Mouse (Mus musculus) hindbrain, embryonic 14.5 days (tissue): Measurements from ENCODE around the gene Olfr354. TPM values are rescaled to one million over a fixed set of nuclear protein-coding genes. Genes with fewer than 3 reads are reported as not detected.

Experiments used
- ATAC-seq: fragments of 200-750 bp; cut with Nextera tagmentation; 2 replicates; pipeline ENCODE4 v1.8.0; 2017; ENCODE audit warnings: moderate number of reproducible peaks, mild to moderate bottlenecking, moderate TSS enrichment, moderate library complexity; ENCODE audit not compliant: low FRiP score
- DNase-seq: peaks from one replicate; pipeline ENCODE4 v3.0.0-alpha.2; 2015; ENCODE audit warnings: low spot score
- H3K27ac ChIP-seq: fragments of 300-500 bp; sonication (generic); 2 replicates; pipeline ENCODE4 v1.5.1; 2014; ENCODE audit warnings: mild to moderate bottlenecking, moderate library complexity
- H3K27me3 ChIP-seq: fragments of 300-500 bp; sonication (generic); 2 replicates; pipeline ENCODE4 v1.6.1; 2014; ENCODE audit warnings: mild to moderate bottlenecking, low read length, mixed read lengths; ENCODE audit not compliant: control insufficient read depth, insufficient read depth
- H3K36me3 ChIP-seq: fragments of 300-500 bp; sonication (generic); replicated peaks from 2 replicates; pipeline ENCODE4 v1.6.1; 2014; ENCODE audit not compliant: control insufficient read depth, insufficient read depth
- H3K4me1 ChIP-seq: fragments of 300-500 bp; sonication (generic); replicated peaks from 2 replicates; pipeline ENCODE4 v1.6.1; 2014; ENCODE audit warnings: antibody characterized with exemption, low read length, mixed read lengths; ENCODE audit not compliant: control insufficient read depth, insufficient read depth
- H3K4me2 ChIP-seq: fragments of 300-500 bp; sonication (generic); replicated peaks from 2 replicates; pipeline ENCODE4 v1.6.1; 2014; ENCODE audit warnings: mild to moderate bottlenecking, moderate library complexity
- H3K4me3 ChIP-seq: fragments of 300-500 bp; sonication (generic); replicated peaks from 2 replicates; pipeline ENCODE4 v1.5.1; 2014; ENCODE audit warnings: mild to moderate bottlenecking, low read length
- H3K9ac ChIP-seq: fragments of 300-500 bp; sonication (generic); 2 replicates; pipeline ENCODE4 v1.6.1; 2014
- H3K9me3 ChIP-seq: fragments of 300-500 bp; sonication (generic); 2 replicates; pipeline ENCODE4 v1.6.1; 2016; ENCODE audit warnings: low read length; ENCODE audit not compliant: control insufficient read depth
- WGBS: fragments of 180-500 bp; shearing (Covaris S2); extraction: QIAGEN DNeasy Blood & Tissue Kit; methylation state at CpG from one replicate; pipeline ENCODE4 v1.1.7; 2014; 5-methylcytosine and 5-hydroxymethylcytosine counted together
- polyA plus RNA-seq: library from polyadenylated mRNA; unstranded; fragments of >200 nt; fragmentation: Nextera tagmentation; extraction: Ambion mirVana; gene quantifications from 2 replicates; pipeline ENCODE4 v1.2.1, GENCODE M21; 2014

The Olfr354 gene
- not detected in 2 replicates for polyA plus RNA-seq

DNA sequence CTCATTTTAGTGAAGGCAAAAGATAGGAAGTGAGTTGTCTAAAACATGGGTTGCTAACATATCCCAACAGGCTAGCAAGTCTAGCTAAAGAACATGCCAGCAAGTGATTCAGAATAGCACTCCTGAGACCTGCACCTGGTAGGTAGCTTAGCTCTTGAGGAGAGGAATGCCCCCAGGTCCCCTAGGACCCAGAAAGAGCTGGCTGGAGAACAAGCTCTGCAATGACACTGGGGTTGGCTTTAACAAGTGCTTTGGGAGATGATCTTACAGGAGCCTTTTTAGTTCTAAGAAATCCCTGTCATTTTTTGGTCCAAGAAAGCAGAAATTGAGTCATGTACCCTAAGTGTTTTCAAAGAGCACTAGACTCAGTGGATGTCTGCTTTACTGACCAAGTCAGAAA lies at the start of gene Olfr354:
TSS of gene Olfr354 (plus strand) at position 301 of the 400 bp plus-strand sequence.
- Histone ChIP-seq H3K27ac (no peak within 1 kb of the TSS), H3K9me3 (peaks cover 17% of the 10 kb centered on the region; the same call in 1 of the 2 replicates)
- ATAC-seq = no peak

GRCm38 (mm10) chr2:36862560-36862959 lies 42.9 kb upstream of the Olfr354 start, which contains the start of gene Olfr351:
TSS of gene Olfr351 (minus strand) at chr2:36862660.
- H3K27me3 ChIP-seq = no peaks in the 10 kb centered on the region
- no peak within 1 kb of the TSS for H3K27ac ChIP-seq
- 90% methylated on average over 1 of the region's 1 CpGs for WGBS
- H3K4me1 ChIP-seq = no peaks in the 10 kb centered on the region
- H3K9me3 ChIP-seq = 0 out of 2 replicates have a peak, but pooled peaks cover 16% of the 10 kb centered on the region
- no peak within 1 kb of the TSS for H3K4me2 ChIP-seq
- no peak within 1 kb of the TSS for H3K9ac ChIP-seq
- no peak within 1 kb of the TSS for H3K4me3 ChIP-seq
- no peaks in the 10 kb centered on the region for H3K36me3 ChIP-seq
- ATAC-seq = no peak
- no peak for DNase-seq

More for the DNA sequence above, at the start of gene Olfr354:
- no peak for DNase-seq
- H3K9ac ChIP-seq = no peak within 1 kb of the TSS
- H3K36me3 ChIP-seq = no peaks in the 10 kb centered on the region
- H3K27me3 ChIP-seq = no peaks in the 10 kb centered on the region
- H3K4me2 ChIP-seq = no peak within 1 kb of the TSS
- no peak within 1 kb of the TSS for H3K4me3 ChIP-seq
- no peaks in the 10 kb centered on the region for H3K4me1 ChIP-seq

DNA sequence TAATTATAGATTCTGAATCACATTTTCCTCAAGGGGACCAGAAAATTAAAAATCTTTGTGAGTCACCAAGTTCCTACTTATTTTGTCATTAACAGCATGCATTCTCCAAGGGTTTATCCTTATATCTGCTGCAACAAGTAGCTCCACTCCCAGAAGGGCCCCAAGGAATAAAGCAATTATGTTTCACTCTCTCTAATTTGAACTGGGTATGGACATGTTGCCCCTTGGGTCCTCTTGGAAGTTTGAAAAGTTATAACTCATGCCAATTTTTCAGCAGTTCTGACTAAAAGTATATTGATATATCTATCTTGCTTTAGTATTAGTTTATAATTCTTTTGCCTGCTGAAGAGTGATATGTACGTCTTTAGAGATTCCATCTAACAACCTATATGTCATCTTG lies 37.3 kb upstream of the Olfr354 start, which contains the start of gene Olfr352:
TSS of gene Olfr352 (plus strand) at position 301 of the 400 bp plus-strand sequence.
- no peak for ATAC-seq
- H3K36me3 ChIP-seq = no peaks in the 10 kb centered on the region

DNA sequence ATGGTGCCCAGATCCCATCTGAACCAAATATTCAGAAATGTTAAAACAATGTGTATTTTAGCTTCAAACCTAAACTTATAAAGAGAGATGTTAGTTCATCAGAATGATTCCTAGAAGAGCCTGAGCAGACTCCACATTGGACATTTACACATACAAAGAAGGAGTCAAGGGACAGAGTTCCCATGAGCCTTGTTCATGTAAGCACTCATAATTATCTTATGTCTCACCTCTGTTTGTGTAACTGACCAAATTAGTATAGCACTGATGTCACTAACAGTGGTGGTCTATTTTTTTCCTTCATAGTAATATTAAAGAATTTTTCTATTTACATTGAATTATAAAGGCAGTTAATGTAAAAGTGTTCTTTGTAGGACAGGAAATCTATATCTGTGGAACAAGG lies 12.6 kb upstream of the Olfr354 start, which contains the start of gene Olfr353:
TSS of gene Olfr353 (minus strand) at position 101 of the 400 bp plus-strand sequence.
- H3K4me3 ChIP-seq = no peak within 1 kb of the TSS
- H3K9ac ChIP-seq = no peak within 1 kb of the TSS
- no peak for ATAC-seq
- DNase-seq = no peak
- H3K36me3 ChIP-seq = no peaks in the 10 kb centered on the region
- H3K27ac ChIP-seq = no peak within 1 kb of the TSS
- H3K4me1 ChIP-seq = no peaks in the 10 kb centered on the region
- peaks cover 26% of the 10 kb centered on the region for H3K9me3 ChIP-seq
- H3K4me2 ChIP-seq = no peak within 1 kb of the TSS
- no peaks in the 10 kb centered on the region for H3K27me3 ChIP-seq

More for the DNA sequence above, 37.3 kb upstream of the Olfr354 start, which contains the start of gene Olfr352:
- H3K9ac ChIP-seq = no peak within 1 kb of the TSS
- H3K27ac ChIP-seq = no peak within 1 kb of the TSS
- no peak within 1 kb of the TSS for H3K4me3 ChIP-seq
- no peak within 1 kb of the TSS for H3K4me2 ChIP-seq
- H3K9me3 ChIP-seq = 0 out of 2 replicates have a peak, but pooled peaks cover 12% of the 10 kb centered on the region
- no peak for DNase-seq
- H3K27me3 ChIP-seq = no peaks in the 10 kb centered on the region
- H3K4me1 ChIP-seq = no peaks in the 10 kb centered on the region
- WGBS = 79% methylated on average over 1 of the region's 1 CpGs

- no peak overlapping the region for H3K4me3 ChIP-seq
- H3K4me2 ChIP-seq = no peak overlapping the region
- H3K27me3 ChIP-seq = no peaks in the 10 kb centered on the region
- no peak overlapping the region for H3K27ac ChIP-seq
- H3K4me1 ChIP-seq = no peaks in the 10 kb centered on the region
- H3K36me3 ChIP-seq = no peaks in the 10 kb centered on the region
- H3K9ac ChIP-seq = no peak overlapping the region
- DNase-seq (no peak), ATAC-seq (no peak)
- peaks cover 35% of the 10 kb centered on the region for H3K9me3 ChIP-seq
These were observed 8.4 kb upstream of the Olfr354 start for GRCm38 (mm10) chr2:36897114-36897513.

- no peak for DNase-seq
- 0 out of 2 replicates have a peak, but pooled peaks cover 24% of the 10 kb centered on the region for H3K9me3 ChIP-seq
- no peak within 1 kb of the TSS for H3K27ac ChIP-seq
- no peak within 1 kb of the TSS for H3K4me3 ChIP-seq
- H3K9ac ChIP-seq = no peak within 1 kb of the TSS
- ATAC-seq = no peak
- H3K4me1 ChIP-seq = no peaks in the 10 kb centered on the region
- no peaks in the 10 kb centered on the region for H3K27me3 ChIP-seq
- no peaks in the 10 kb centered on the region for H3K36me3 ChIP-seq
- H3K4me2 ChIP-seq = no peak within 1 kb of the TSS
These were observed 23.3 kb downstream of the Olfr354 start, which contains the start of gene Olfr355 for GRCm38 (mm10) chr2:36928797-36929196. TSS of gene Olfr355 (minus strand) at chr2:36928897.

DNA sequence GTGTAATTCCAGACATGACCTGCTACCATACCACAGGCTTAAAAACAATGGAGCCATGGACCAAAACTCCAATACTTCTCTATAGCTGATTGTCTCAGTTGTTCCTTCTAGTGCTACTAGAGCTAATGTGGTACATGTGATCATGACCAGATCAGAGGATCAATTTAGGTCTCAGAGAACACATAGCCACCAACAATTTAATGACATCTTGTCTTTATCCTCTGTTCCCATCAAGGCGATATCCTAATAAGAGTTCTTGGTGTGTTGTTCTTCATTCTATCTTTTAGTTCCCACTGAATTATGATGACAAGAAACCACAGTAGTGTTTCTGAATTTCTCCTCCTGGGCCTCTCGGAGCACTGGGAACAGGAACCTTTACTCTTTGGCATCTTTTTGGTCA lies 31.3 kb downstream of the Olfr354 start, which contains the start of gene Olfr356:
TSS of gene Olfr356 (plus strand) at position 301 of the 400 bp plus-strand sequence.
- Histone ChIP-seq H3K9ac (no peak within 1 kb of the TSS), H3K27ac (no peak within 1 kb of the TSS), H3K4me3 (no peak within 1 kb of the TSS), H3K4me1 (no peaks in the 10 kb centered on the region), H3K36me3 (no peaks in the 10 kb centered on the region), H3K27me3 (no peaks in the 10 kb centered on the region), H3K9me3 (peaks cover 30% of the 10 kb centered on the region), H3K4me2 (no peak within 1 kb of the TSS)
- ATAC-seq = no peak
- 86% methylated on average over 2 of the region's 2 CpGs for WGBS
- no peak for DNase-seq

Other genes starting within 250 kb of the Olfr354 start
- not detected in 2 replicates for gene Olfr346, start 219.9 kb upstream of the Olfr354 start, polyA plus RNA-seq
- not detected in 2 replicates for gene Olfr347, start 173.8 kb upstream of the Olfr354 start, polyA plus RNA-seq
- not detected in 2 replicates for gene Olfr348, start 121.4 kb upstream of the Olfr354 start, polyA plus RNA-seq
- not detected in 2 replicates for gene Olfr50, start 115.1 kb upstream of the Olfr354 start, polyA plus RNA-seq
- gene Olfr3, start 88.6 kb upstream of the Olfr354 start, polyA plus RNA-seq = not detected in 2 replicates
- gene Olfr350, start 59.4 kb upstream of the Olfr354 start, polyA plus RNA-seq = not detected in 2 replicates
- not detected in 2 replicates for gene Olfr351, start 43.0 kb upstream of the Olfr354 start, polyA plus RNA-seq
- gene Olfr352, start 37.2 kb upstream of the Olfr354 start, polyA plus RNA-seq = not detected in 2 replicates
- gene Olfr353, start 12.7 kb upstream of the Olfr354 start, polyA plus RNA-seq = not detected in 2 replicates
- not detected in 2 replicates for gene Olfr355, start 23.2 kb downstream of the Olfr354 start, polyA plus RNA-seq
- not detected in 2 replicates for gene Olfr356, start 31.4 kb downstream of the Olfr354 start, polyA plus RNA-seq
- not detected in 2 replicates for gene Olfr357, start 88.1 kb downstream of the Olfr354 start, polyA plus RNA-seq
- gene Olfr358, start 103.7 kb downstream of the Olfr354 start, polyA plus RNA-seq = not detected in 2 replicates
- not detected in 2 replicates for gene Olfr360, start 160.1 kb downstream of the Olfr354 start, polyA plus RNA-seq
- gene Olfr361, start 183.6 kb downstream of the Olfr354 start, polyA plus RNA-seq = not detected in 2 replicates
- gene Olfr362, start 212.2 kb downstream of the Olfr354 start, polyA plus RNA-seq = not detected in 2 replicates
- not detected in 2 replicates for gene Olfr364-ps1, start 233.6 kb downstream of the Olfr354 start, polyA plus RNA-seq